Mouse (Mus musculus) embryonic fibroblast, embryonic 13.5 days (primary cell): ENCODE data around the gene Adamts17.

Source experiments
- CTCF ChIP-seq: IDR thresholded peaks from 2 replicates; pipeline ENCODE4 v1.5.1; 2011; ENCODE audit warnings: mild to moderate bottlenecking, control low read depth, low read length, moderate library complexity, borderline replicate concordance; ENCODE audit not compliant: insufficient read depth
- POLR2A ChIP-seq: IDR thresholded peaks from 2 replicates; pipeline ENCODE4 v1.6.1; 2011; ENCODE audit warnings: low read depth, mild to moderate bottlenecking, control low read depth, low read length, moderate library complexity

GRCm38 (mm10) chr7:67037726-67038520 lies 198.4 kb downstream of the Adamts17 start:
- TF ChIP-seq CTCF (no peak), POLR2A (no peak)
